Mouse (Mus musculus): Measurements from ENCODE around the gene Kntc1. TPM values are rescaled to one million over a fixed set of nuclear protein-coding genes. Genes with fewer than 3 reads are reported as not detected.

Kntc1 gene
- polyA plus RNA-seq, 1 experiment from 2014 or later: 27.0 TPM

- Histone ChIP-seq H3K27ac (no peak overlapping the region), H3K4me3 (no peak overlapping the region), H3K27me3 (ENCODE audit: insufficient read depth, poor library complexity, severe bottlenecking) (no peaks in the 10 kb centered on the region), H3K9me3 (no peaks in the 10 kb centered on the region), H3K36me3 (peaks cover 65% of the 10 kb centered on the region), H3K4me1 (no peaks in the 10 kb centered on the region)
- 77% methylated on average over 9 of the region's 9 CpGs for WGBS
- no peak for DNase-seq (ENCODE audit: low spot score)
These were observed 71.2 kb downstream of the Kntc1 start for GRCm38 (mm10) chr5:123820501-123821263.

GRCm38 (mm10) chr5:123821264-123821571 lies 71.7 kb downstream of the Kntc1 start:
- H3K9me3 ChIP-seq: no peaks in the 10 kb centered on the region
- H3K4me1 ChIP-seq: no peaks in the 10 kb centered on the region
- WGBS: 87% methylated on average over 3 of the region's 3 CpGs
- no peaks in the 10 kb centered on the region for H3K27me3 ChIP-seq (ENCODE audit: insufficient read depth, poor library complexity, severe bottlenecking)
- H3K27ac ChIP-seq: no peak overlapping the region
- H3K36me3 ChIP-seq: peaks cover 61% of the 10 kb centered on the region
- H3K4me3 ChIP-seq: no peak overlapping the region
- DNase-seq (ENCODE audit: low spot score): no peak

- no peak for DNase-seq (ENCODE audit: low spot score)
- Histone ChIP-seq H3K27me3 (ENCODE audit: insufficient read depth, poor library complexity, severe bottlenecking) (no peaks in the 10 kb centered on the region), H3K4me1 (no peaks in the 10 kb centered on the region), H3K4me3 (no peak overlapping the region), H3K36me3 (peaks cover 46% of the 10 kb centered on the region), H3K9me3 (no peaks in the 10 kb centered on the region), H3K27ac (no peak overlapping the region)
- WGBS: 76% methylated on average over 7 of the region's 7 CpGs
These were observed 73.2 kb downstream of the Kntc1 start for GRCm38 (mm10) chr5:123822706-123823105.

GRCm38 (mm10) chr5:123827659-123828091 lies 78.2 kb downstream of the Kntc1 start:
- Histone ChIP-seq H3K4me1 (no peaks in the 10 kb centered on the region), H3K4me3 (no peak overlapping the region), H3K36me3 (peaks cover 5% of the 10 kb centered on the region), H3K27me3 (ENCODE audit: insufficient read depth, poor library complexity, severe bottlenecking) (no peaks in the 10 kb centered on the region), H3K9me3 (no peaks in the 10 kb centered on the region), H3K27ac (no peak overlapping the region)
- no peak for DNase-seq (ENCODE audit: low spot score)
- WGBS: 70% methylated on average over 6 of the region's 6 CpGs

- H3K9me3 ChIP-seq: no peaks in the 10 kb centered on the region
- H3K27me3 ChIP-seq (ENCODE audit: insufficient read depth, poor library complexity, severe bottlenecking): no peaks in the 10 kb centered on the region
- H3K27ac ChIP-seq: no peak overlapping the region
- H3K36me3 ChIP-seq: no peaks in the 10 kb centered on the region
- WGBS: 83% methylated on average over 7 of the region's 7 CpGs
- DNase-seq (ENCODE audit: low spot score): no peak
- no peaks in the 10 kb centered on the region for H3K4me1 ChIP-seq
- H3K4me3 ChIP-seq: no peak overlapping the region
These were observed 82.8 kb downstream of the Kntc1 start for GRCm38 (mm10) chr5:123832309-123832708.

GRCm38 (mm10) chr5:123834836-123835235 lies 85.3 kb downstream of the Kntc1 start:
- WGBS: 77% methylated on average over 3 of the region's 3 CpGs
- Histone ChIP-seq H3K27ac (no peak overlapping the region), H3K4me1 (no peaks in the 10 kb centered on the region), H3K4me3 (no peak overlapping the region), H3K27me3 (ENCODE audit: insufficient read depth, poor library complexity, severe bottlenecking) (no peaks in the 10 kb centered on the region), H3K9me3 (no peaks in the 10 kb centered on the region), H3K36me3 (no peaks in the 10 kb centered on the region)
- no peak for DNase-seq (ENCODE audit: low spot score)

- Histone ChIP-seq H3K4me3 (no peak overlapping the region), H3K9me3 (no peaks in the 10 kb centered on the region), H3K27ac (no peak overlapping the region), H3K36me3 (no peaks in the 10 kb centered on the region), H3K4me1 (0 out of 2 replicates have a peak, but pooled peaks cover 5% of the 10 kb centered on the region), H3K27me3 (ENCODE audit: insufficient read depth, poor library complexity, severe bottlenecking) (no peaks in the 10 kb centered on the region)
- 54% methylated on average over 4 of the region's 4 CpGs for WGBS
- DNase-seq (ENCODE audit: low spot score): no peak
These were observed 87.9 kb downstream of the Kntc1 start for GRCm38 (mm10) chr5:123837371-123837770.

- Histone ChIP-seq H3K36me3 (no peaks in the 10 kb centered on the region), H3K4me1 (0 out of 2 replicates have a peak, but pooled peaks cover 7% of the 10 kb centered on the region), H3K4me3 (no peak overlapping the region), H3K27ac (no peak overlapping the region), H3K27me3 (ENCODE audit: insufficient read depth, poor library complexity, severe bottlenecking) (no peaks in the 10 kb centered on the region), H3K9me3 (no peaks in the 10 kb centered on the region)
- 57% methylated on average over 11 of the region's 11 CpGs for WGBS
- DNase-seq (ENCODE audit: low spot score): no peak
These were observed 92.9 kb downstream of the Kntc1 start for GRCm38 (mm10) chr5:123842221-123842934.

GRCm38 (mm10) chr5:123842935-123843282 lies 93.4 kb downstream of the Kntc1 start:
- 0 out of 2 replicates have a peak, but pooled peaks cover 7% of the 10 kb centered on the region for H3K4me1 ChIP-seq
- no peaks in the 10 kb centered on the region for H3K36me3 ChIP-seq
- DNase-seq (ENCODE audit: low spot score): no peak
- no peak overlapping the region for H3K4me3 ChIP-seq
- H3K27me3 ChIP-seq (ENCODE audit: insufficient read depth, poor library complexity, severe bottlenecking): no peaks in the 10 kb centered on the region
- no peaks in the 10 kb centered on the region for H3K9me3 ChIP-seq
- WGBS: 65% methylated on average over 3 of the region's 3 CpGs
- H3K27ac ChIP-seq: no peak overlapping the region

GRCm38 (mm10) chr5:123843816-123844215 lies 94.3 kb downstream of the Kntc1 start:
- H3K27me3 ChIP-seq (ENCODE audit: insufficient read depth, poor library complexity, severe bottlenecking): no peaks in the 10 kb centered on the region
- WGBS: 78% methylated on average over 4 of the region's 4 CpGs

GRCm38 (mm10) chr5:123844316-123844715 lies 94.8 kb downstream of the Kntc1 start:
- 0 out of 2 replicates have a peak, but pooled peaks cover 7% of the 10 kb centered on the region for H3K4me1 ChIP-seq
- DNase-seq (ENCODE audit: low spot score): no peak
- 91% methylated on average over 14 of the region's 14 CpGs for WGBS
- H3K27me3 ChIP-seq (ENCODE audit: insufficient read depth, poor library complexity, severe bottlenecking): no peaks in the 10 kb centered on the region
- no peak overlapping the region for H3K4me3 ChIP-seq
- H3K9me3 ChIP-seq: no peaks in the 10 kb centered on the region
- H3K36me3 ChIP-seq: no peaks in the 10 kb centered on the region
- H3K27ac ChIP-seq: no peak overlapping the region

More at GRCm38 (mm10) chr5:123843816-123844215, 94.3 kb downstream of the Kntc1 start:
- no peaks in the 10 kb centered on the region for H3K36me3 ChIP-seq
- H3K27ac ChIP-seq: no peak overlapping the region
- no peak for DNase-seq (ENCODE audit: low spot score)
- H3K9me3 ChIP-seq: no peaks in the 10 kb centered on the region
- H3K4me1 ChIP-seq: 0 out of 2 replicates have a peak, but pooled peaks cover 7% of the 10 kb centered on the region
- H3K4me3 ChIP-seq: no peak overlapping the region

- DNase-seq (ENCODE audit: low spot score): no peak
- Histone ChIP-seq H3K4me1 (no peaks in the 10 kb centered on the region), H3K27me3 (ENCODE audit: insufficient read depth, poor library complexity, severe bottlenecking) (no peaks in the 10 kb centered on the region), H3K4me3 (no peak overlapping the region), H3K27ac (no peak overlapping the region), H3K36me3 (no peaks in the 10 kb centered on the region), H3K9me3 (no peaks in the 10 kb centered on the region)
- 33% methylated on average over 2 of the region's 2 CpGs for WGBS
These were observed 101.9 kb downstream of the Kntc1 start for GRCm38 (mm10) chr5:123851398-123851797.

GRCm38 (mm10) chr5:123853877-123854504 lies 104.5 kb downstream of the Kntc1 start:
- no peak overlapping the region for H3K4me3 ChIP-seq
- H3K36me3 ChIP-seq: no peaks in the 10 kb centered on the region
- no peaks in the 10 kb centered on the region for H3K9me3 ChIP-seq
- DNase-seq (ENCODE audit: low spot score): no peak
- H3K27me3 ChIP-seq (ENCODE audit: insufficient read depth, poor library complexity, severe bottlenecking): no peaks in the 10 kb centered on the region
- H3K27ac ChIP-seq: no peak overlapping the region
- no peaks in the 10 kb centered on the region for H3K4me1 ChIP-seq
- WGBS: 80% methylated on average over 11 of the region's 11 CpGs

All from heart, embryonic 10.5 days (tissue).